Mouse (Mus musculus): ENCODE results near the gene Hmg20b.

DNA sequence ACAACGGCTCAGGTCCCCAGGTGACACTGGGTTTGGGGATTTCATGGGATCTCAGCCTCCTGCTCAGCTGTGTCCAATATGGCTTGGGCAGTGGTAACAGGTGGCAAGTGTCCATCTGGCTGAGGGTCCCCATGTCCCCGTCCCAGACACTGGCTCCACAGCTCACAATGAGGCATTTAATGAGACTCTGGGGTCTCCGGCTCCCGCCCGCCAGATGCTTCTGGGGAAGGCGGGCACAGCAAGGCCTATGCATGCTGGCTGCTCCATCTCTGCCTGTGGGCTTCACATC is 16.9 kb upstream of the Hmg20b start:
- no peak for TF ChIP-seq POLR2A (IDR thresholded peaks at IDR 0.05; ENCODE audit: insufficient read depth, low read depth, low read length)
- no peak for TF ChIP-seq EP300 (IDR thresholded peaks at IDR 0.05; ENCODE audit: insufficient read depth, low read depth, low read length)

Measured in heart, adult 2 months (tissue).